Mouse (Mus musculus): ENCODE measurements at regions not wholly inside any gene's neighbourhood (a gene's known extent, or its start where the extent isn't known, plus 50 kb on each side); places are given as distances from the start of the nearest gene placed in this dataset.
A peak's percentile ranks its signal among the peaks of the same experiment; 100 is the strongest.

- Histone ChIP-seq H3K27ac (replicated peaks) (no peak overlapping the region), H3K9ac (replicated peaks) (no peak overlapping the region), H3K4me1 (no peaks in the 10 kb centered on the region; the same call in 1 of the 2 replicates), H3K4me2 (replicated peaks) (no peak overlapping the region), H3K9me3 (no peaks in the 10 kb centered on the region), H3K36me3 (no peaks in the 10 kb centered on the region), H3K27me3 (no peaks in the 10 kb centered on the region), H3K4me3 (no peak overlapping the region)
- WGBS = 64% methylated on average over 3 of the region's 3 CpGs
- 0 out of 2 replicates have a peak, but pooled peaks have one; percentile 38 for ATAC-seq (ENCODE audit: low FRiP score, low read depth)
Observed at GRCm38 (mm10) chr3:39062415-39062814, 175.7 kb downstream of the Fat4 start.

DNA sequence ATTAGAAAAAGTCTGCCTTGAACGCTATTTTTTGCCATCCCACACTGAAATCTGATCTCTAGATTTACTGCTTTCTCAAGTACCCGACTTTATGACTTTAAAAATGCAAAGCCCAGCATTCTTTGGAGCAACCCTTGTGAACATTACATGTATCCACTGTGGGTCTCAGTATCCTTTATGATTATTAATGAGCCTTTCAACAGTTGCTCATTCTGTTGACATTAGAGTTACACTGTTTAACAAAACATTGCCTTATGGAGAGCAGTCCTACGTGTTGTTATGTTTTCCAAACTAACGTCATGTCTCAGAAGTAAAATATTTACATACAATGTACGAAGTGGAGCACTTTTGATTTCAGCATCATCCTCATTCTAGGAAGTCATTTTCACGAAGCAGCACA, 178.7 kb downstream of the Fat4 start:
- no peak for ATAC-seq (ENCODE audit: low FRiP score, low read depth)
- H3K4me3 ChIP-seq = no peak overlapping the region
- WGBS = 78% methylated on average over 6 of the region's 6 CpGs

DNA sequence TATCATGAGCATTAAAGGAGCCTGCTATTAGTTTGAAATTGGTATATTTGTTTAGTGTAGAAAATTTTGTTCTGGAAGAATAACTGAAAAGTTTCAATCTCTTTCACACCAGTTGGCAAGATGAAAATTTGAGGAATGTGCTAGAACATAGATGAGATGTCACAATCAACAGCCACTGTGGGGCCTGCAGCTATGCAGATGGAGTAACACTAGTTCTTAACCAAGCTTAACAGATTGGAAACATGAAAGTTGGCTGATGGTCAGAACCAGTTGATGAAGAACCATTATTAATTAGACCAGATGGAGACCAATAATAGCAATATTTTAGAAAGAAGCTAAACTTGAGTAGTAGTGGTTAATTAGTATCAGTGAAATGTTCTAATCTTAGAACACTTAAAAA, 182.3 kb downstream of the Fat4 start:
- ATAC-seq (ENCODE audit: low FRiP score, low read depth) = no peak
- H3K36me3 ChIP-seq = no peaks in the 10 kb centered on the region
- H3K27ac ChIP-seq (replicated peaks) = no peak overlapping the region
- no peaks in the 10 kb centered on the region for H3K4me1 ChIP-seq
- H3K4me3 ChIP-seq = no peak overlapping the region
- H3K9me3 ChIP-seq = no peaks in the 10 kb centered on the region
- H3K9ac ChIP-seq (replicated peaks) = no peak overlapping the region
- no peaks in the 10 kb centered on the region for H3K27me3 ChIP-seq
- H3K4me2 ChIP-seq (replicated peaks) = no peak overlapping the region

More for the DNA sequence above, 178.7 kb downstream of the Fat4 start:
- Histone ChIP-seq H3K27ac (replicated peaks) (no peak overlapping the region), H3K9me3 (no peaks in the 10 kb centered on the region), H3K9ac (replicated peaks) (no peak overlapping the region), H3K27me3 (no peaks in the 10 kb centered on the region), H3K36me3 (no peaks in the 10 kb centered on the region), H3K4me2 (replicated peaks) (no peak overlapping the region), H3K4me1 (no peaks in the 10 kb centered on the region; the same call in 1 of the 2 replicates)

DNA sequence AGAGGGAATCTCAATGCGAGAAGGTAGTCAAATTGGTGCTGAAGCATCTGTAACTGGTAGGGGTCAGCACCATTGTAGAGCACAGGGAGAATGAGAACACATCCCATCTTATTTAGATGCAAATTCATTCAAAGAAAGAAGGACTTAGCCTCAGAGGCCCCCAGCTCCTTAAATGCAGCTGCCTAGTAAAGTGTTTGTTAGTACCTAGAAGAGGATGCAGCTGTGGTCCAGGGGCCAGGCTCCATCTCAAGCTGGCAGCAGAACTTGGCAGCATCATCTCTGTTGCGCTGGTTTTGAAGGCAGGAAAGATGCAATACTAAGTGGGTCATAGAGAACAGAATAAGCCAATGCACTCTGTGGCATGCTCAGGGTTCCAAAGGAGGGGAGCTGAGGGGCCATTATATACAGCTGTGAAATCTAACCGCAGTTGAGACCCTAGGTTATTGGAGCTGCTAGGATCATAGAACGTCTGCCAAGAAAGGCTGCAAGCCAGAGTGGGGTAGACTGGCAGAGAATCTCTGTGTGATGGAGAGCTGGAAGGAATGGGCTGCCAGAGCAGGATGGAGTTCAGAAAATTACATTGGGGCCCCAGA, 196.0 kb downstream of the Fat4 start:
- 55% methylated on average over 4 of the region's 4 CpGs for WGBS
- Histone ChIP-seq H3K9me3 (no peaks in the 10 kb centered on the region), H3K27ac (replicated peaks) (no peak overlapping the region), H3K4me3 (no peak overlapping the region), H3K36me3 (no peaks in the 10 kb centered on the region), H3K9ac (replicated peaks) (no peak overlapping the region), H3K27me3 (no peaks in the 10 kb centered on the region), H3K4me2 (replicated peaks) (no peak overlapping the region), H3K4me1 (peaks cover 9% of the 10 kb centered on the region)
- peak; percentile 52; the same call in 1 of the 2 replicates for ATAC-seq (ENCODE audit: low FRiP score, low read depth)

- no peak for ATAC-seq (ENCODE audit: low FRiP score, low read depth)
- no peaks in the 10 kb centered on the region for H3K36me3 ChIP-seq
- 89% methylated on average over 4 of the region's 4 CpGs for WGBS
Observed at GRCm38 (mm10) chr3:39088948-39089347, 202.2 kb downstream of the Fat4 start.

GRCm38 (mm10) chr3:39102324-39102723, 215.6 kb downstream of the Fat4 start:
- no peak overlapping the region for H3K27ac ChIP-seq (replicated peaks)
- no peak for ATAC-seq (ENCODE audit: low FRiP score, low read depth)
- no peak overlapping the region for H3K4me3 ChIP-seq
- no peaks in the 10 kb centered on the region for H3K9me3 ChIP-seq
- no peak overlapping the region for H3K4me2 ChIP-seq (replicated peaks)
- no peaks in the 10 kb centered on the region for H3K27me3 ChIP-seq
- H3K4me1 ChIP-seq = no peaks in the 10 kb centered on the region
- no peak overlapping the region for H3K9ac ChIP-seq (replicated peaks)
- 78% methylated on average over 3 of the region's 3 CpGs for WGBS
- H3K36me3 ChIP-seq = no peaks in the 10 kb centered on the region

More at GRCm38 (mm10) chr3:39088948-39089347, 202.2 kb downstream of the Fat4 start:
- no peaks in the 10 kb centered on the region for H3K9me3 ChIP-seq
- H3K4me3 ChIP-seq = no peak overlapping the region
- no peak overlapping the region for H3K27ac ChIP-seq (replicated peaks)
- H3K4me1 ChIP-seq = no peaks in the 10 kb centered on the region
- H3K4me2 ChIP-seq (replicated peaks) = no peak overlapping the region
- no peaks in the 10 kb centered on the region for H3K27me3 ChIP-seq
- no peak overlapping the region for H3K9ac ChIP-seq (replicated peaks)

DNA sequence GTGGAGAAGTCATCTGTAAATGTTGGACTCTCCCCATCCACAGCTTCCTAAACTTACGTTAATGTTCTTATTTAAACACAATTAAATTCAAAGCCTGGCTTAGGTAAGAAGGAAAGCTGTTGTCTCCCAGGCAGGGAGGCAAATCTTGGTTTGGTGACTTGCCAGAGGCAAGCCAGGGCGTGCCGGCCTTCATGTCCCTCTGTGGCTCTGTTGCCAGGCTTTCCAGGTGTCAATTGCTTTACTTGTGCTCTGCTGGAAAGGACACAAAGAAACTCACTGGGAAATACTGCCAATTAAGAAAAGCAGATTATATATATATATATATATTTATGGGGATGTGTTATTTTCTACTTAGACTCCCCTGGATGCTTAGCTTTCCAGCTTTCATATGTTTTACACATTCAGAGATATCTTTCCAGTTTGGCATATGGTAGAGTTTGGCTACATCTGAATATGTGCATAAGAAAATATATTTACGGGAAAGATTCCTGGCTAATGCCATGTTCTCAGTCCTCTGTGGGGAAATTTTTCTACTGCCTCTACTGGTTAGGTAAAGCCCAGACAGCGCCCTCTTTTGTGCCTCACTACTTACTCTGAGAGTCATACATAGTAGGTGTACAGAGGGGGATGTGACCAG, 223.1 kb downstream of the Fat4 start:
- Histone ChIP-seq H3K27me3 (no peaks in the 10 kb centered on the region), H3K9me3 (no peaks in the 10 kb centered on the region), H3K27ac (replicated peaks) (no peak overlapping the region), H3K9ac (replicated peaks) (no peak overlapping the region), H3K36me3 (no peaks in the 10 kb centered on the region), H3K4me3 (no peak overlapping the region), H3K4me2 (replicated peaks) (no peak overlapping the region), H3K4me1 (no peaks in the 10 kb centered on the region)
- 91% methylated on average over 5 of the region's 5 CpGs for WGBS
- no peak for ATAC-seq (ENCODE audit: low FRiP score, low read depth)

- H3K4me2 ChIP-seq (replicated peaks) = no peak overlapping the region
- ATAC-seq (ENCODE audit: low FRiP score, low read depth) = no peak
- no peaks in the 10 kb centered on the region for H3K27me3 ChIP-seq
- no peak overlapping the region for H3K27ac ChIP-seq (replicated peaks)
- H3K36me3 ChIP-seq = no peaks in the 10 kb centered on the region
- 85% methylated on average over 3 of the region's 3 CpGs for WGBS
- H3K4me1 ChIP-seq = no peaks in the 10 kb centered on the region
- no peak overlapping the region for H3K4me3 ChIP-seq
- H3K9ac ChIP-seq (replicated peaks) = no peak overlapping the region
- H3K9me3 ChIP-seq = 0 out of 2 replicates have a peak, but pooled peaks cover 4% of the 10 kb centered on the region
Observed at GRCm38 (mm10) chr3:39114056-39114455, 227.3 kb downstream of the Fat4 start.

- no peak overlapping the region for H3K27ac ChIP-seq (replicated peaks)
- H3K4me2 ChIP-seq (replicated peaks) = no peak overlapping the region
- WGBS = 65% methylated on average over 3 of the region's 3 CpGs
- no peak for ATAC-seq (ENCODE audit: low FRiP score, low read depth)
- H3K9me3 ChIP-seq = 0 out of 2 replicates have a peak, but pooled peaks cover 4% of the 10 kb centered on the region
- no peaks in the 10 kb centered on the region for H3K4me1 ChIP-seq
- H3K9ac ChIP-seq (replicated peaks) = no peak overlapping the region
- H3K36me3 ChIP-seq = no peaks in the 10 kb centered on the region
- H3K27me3 ChIP-seq = no peaks in the 10 kb centered on the region
- no peak overlapping the region for H3K4me3 ChIP-seq
Observed at GRCm38 (mm10) chr3:39114826-39115225, 228.1 kb downstream of the Fat4 start.

DNA sequence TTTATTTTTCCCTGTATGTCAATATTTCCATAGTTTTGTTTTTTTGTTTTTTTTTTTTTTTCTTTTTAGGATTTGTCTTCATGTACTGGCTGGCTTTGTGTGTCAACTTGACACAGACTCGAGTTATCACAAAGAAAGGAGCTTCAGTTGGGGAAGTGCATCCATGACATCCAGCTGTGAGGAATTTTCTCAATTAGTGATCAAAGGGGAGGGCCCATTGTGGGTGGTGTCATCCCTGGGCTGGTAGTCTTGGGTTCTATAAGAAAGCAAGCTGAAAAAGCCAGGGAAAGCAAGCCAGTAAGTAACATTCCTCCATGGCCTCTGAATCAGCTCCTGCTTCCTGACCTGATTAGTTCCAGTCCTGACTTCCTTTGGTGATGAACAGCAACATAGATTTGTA, 228.7 kb downstream of the Fat4 start:
- Histone ChIP-seq H3K9ac (replicated peaks) (no peak overlapping the region), H3K27me3 (no peaks in the 10 kb centered on the region), H3K4me3 (no peak overlapping the region), H3K9me3 (0 out of 2 replicates have a peak, but pooled peaks cover 4% of the 10 kb centered on the region), H3K4me1 (no peaks in the 10 kb centered on the region), H3K4me2 (replicated peaks) (no peak overlapping the region), H3K27ac (replicated peaks) (no peak overlapping the region), H3K36me3 (no peaks in the 10 kb centered on the region)
- WGBS = 11% methylated on average over 1 of the region's 1 CpGs
- no peak for ATAC-seq (ENCODE audit: low FRiP score, low read depth)

- Histone ChIP-seq H3K4me2 (replicated peaks) (no peak overlapping the region), H3K9ac (replicated peaks) (no peak overlapping the region), H3K9me3 (no peaks in the 10 kb centered on the region), H3K36me3 (no peaks in the 10 kb centered on the region), H3K27ac (replicated peaks) (no peak overlapping the region), H3K4me1 (no peaks in the 10 kb centered on the region), H3K27me3 (no peaks in the 10 kb centered on the region), H3K4me3 (no peak overlapping the region)
- no peak for ATAC-seq (ENCODE audit: low FRiP score, low read depth)
- WGBS = 85% methylated on average over 1 of the region's 1 CpGs
Observed at GRCm38 (mm10) chr3:39122250-39122649, 235.5 kb downstream of the Fat4 start.

- 84% methylated on average over 3 of the region's 3 CpGs for WGBS
Observed at GRCm38 (mm10) chr3:39130532-39130931, 243.8 kb downstream of the Fat4 start.

More at GRCm38 (mm10) chr3:39130532-39130931, 243.8 kb downstream of the Fat4 start:
- H3K36me3 ChIP-seq = no peaks in the 10 kb centered on the region
- no peak overlapping the region for H3K4me2 ChIP-seq (replicated peaks)
- no peak overlapping the region for H3K9ac ChIP-seq (replicated peaks)
- H3K27ac ChIP-seq (replicated peaks) = no peak overlapping the region
- ATAC-seq (ENCODE audit: low FRiP score, low read depth) = no peak
- H3K9me3 ChIP-seq = no peaks in the 10 kb centered on the region
- H3K4me3 ChIP-seq = no peak overlapping the region
- H3K27me3 ChIP-seq = no peaks in the 10 kb centered on the region
- H3K4me1 ChIP-seq = no peaks in the 10 kb centered on the region

Data from midbrain, embryonic 12.5 days (tissue).